Mouse (Mus musculus): ENCODE results near the gene Rtn3.

DNA sequence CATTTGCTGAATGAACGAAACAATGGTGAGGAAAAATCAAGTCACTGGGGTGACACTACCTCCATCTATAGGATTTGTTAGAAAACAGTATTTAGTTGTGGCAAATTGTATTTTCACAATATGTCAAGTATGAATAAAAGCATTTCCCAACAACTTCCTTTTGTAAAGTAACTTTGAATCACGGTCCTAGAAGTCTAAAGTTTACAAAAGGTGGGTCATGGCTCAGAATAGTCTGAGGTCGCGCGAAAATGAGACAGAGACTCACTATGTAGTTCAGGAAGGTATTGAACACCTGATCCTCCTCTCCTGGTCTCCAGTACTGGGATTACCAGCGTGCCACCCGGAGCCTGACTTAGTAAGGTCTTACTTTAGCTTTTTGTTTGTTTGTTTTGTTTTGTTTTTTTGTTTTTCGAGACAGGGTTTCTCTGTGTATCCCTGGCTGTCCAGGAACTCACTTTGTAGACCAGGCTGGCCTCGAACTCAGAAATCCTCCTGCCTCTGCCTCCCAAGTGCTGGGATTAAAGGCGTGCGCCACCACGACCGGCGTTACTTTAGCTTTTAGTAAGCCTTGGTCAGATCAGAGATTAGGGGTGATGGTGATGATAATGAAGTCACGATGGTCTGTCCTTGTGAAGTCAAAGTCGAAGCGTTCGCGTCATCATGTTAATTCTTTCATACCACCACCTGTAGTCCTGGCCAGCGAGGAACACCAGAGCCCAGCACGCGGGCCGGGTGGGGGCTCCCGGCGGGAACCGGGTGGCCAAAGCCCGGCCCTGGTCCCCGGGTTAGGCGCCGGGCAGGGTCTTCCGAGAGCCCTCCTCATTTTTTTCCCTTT, 10.5 kb upstream of the Rtn3 start, which contains the start of gene Atl3:
- TF ChIP-seq POLR2A (IDR thresholded peaks at IDR 0.05; ENCODE audit: low read depth, low read length) (peak; percentile 67), CTCF (IDR thresholded peaks at IDR 0.05; ENCODE audit: borderline replicate concordance, insufficient read depth, low read length) (no peak)

Data from embryonic fibroblast, embryonic 13.5 days (primary cell).